Mouse (Mus musculus) bone marrow macrophage, adult 2 months (primary cell): ENCODE results near the gene Card10.

Source experiments
- CTCF ChIP-seq: IDR thresholded peaks from 2 replicates; pipeline ENCODE4 v1.5.1; 2012; ENCODE audit warnings: low read depth, mild to moderate bottlenecking, low read length, moderate library complexity
- POLR2A ChIP-seq: IDR thresholded peaks from 2 replicates; pipeline ENCODE4 v1.6.1; 2012; ENCODE audit warnings: mild to moderate bottlenecking, low read depth, low read length, borderline replicate concordance

GRCm38 (mm10) chr15:78815314-78816073, 12.7 kb upstream of the Card10 start:
- TF ChIP-seq CTCF (no peak), POLR2A (no peak)
